Mouse (Mus musculus) lung, postnatal 4 days (tissue): ENCODE data around the gene Cys1.
"Not testable (repeated sequence)": the region's sequence is repeated elsewhere in the genome, so short reads cannot be mapped to it uniquely, and the experiment has no call there.

Experiments used
- DNase-seq, 2 experiments: peaks; one replicate each; pipeline ENCODE4 v3.0.0; 2021

Gene Cys1

GRCm38 (mm10) chr12:24645901-24646300 lies 35.7 kb downstream of the Cys1 start:
- no peak for DNase-seq

GRCm38 (mm10) chr12:24644125-24644571 lies 37.5 kb downstream of the Cys1 start:
- peak; percentile 62 to 70 for DNase-seq

- DNase-seq: peak; percentile 66 to 82
Measured at GRCm38 (mm10) chr12:24642370-24642802, 39.2 kb downstream of the Cys1 start.

- not testable (repeated sequence) for DNase-seq
Measured at GRCm38 (mm10) chr12:24638787-24639186, 42.8 kb downstream of the Cys1 start.

- DNase-seq: no peak
Measured at GRCm38 (mm10) chr12:24634648-24635047, 47.0 kb downstream of the Cys1 start.

GRCm38 (mm10) chr12:24634212-24634611 lies 47.4 kb downstream of the Cys1 start:
- no peak for DNase-seq

- peak; percentile 26 to 64 for DNase-seq
Measured at GRCm38 (mm10) chr12:24633753-24634191, 47.8 kb downstream of the Cys1 start.

- DNase-seq: no peak
Measured at GRCm38 (mm10) chr12:24632404-24632803, 49.2 kb downstream of the Cys1 start.

- peak; percentile 49 to 74 for DNase-seq
Measured at GRCm38 (mm10) chr12:24630220-24630619, 51.4 kb downstream of the Cys1 start.

GRCm38 (mm10) chr12:24627215-24627614 lies 54.4 kb downstream of the Cys1 start:
- DNase-seq: no peak

- DNase-seq: no peak
Measured at GRCm38 (mm10) chr12:24626401-24626800, 55.2 kb downstream of the Cys1 start.

GRCm38 (mm10) chr12:24623486-24624251 lies 57.9 kb downstream of the Cys1 start:
- no peak for DNase-seq

- DNase-seq: no peak
Measured at GRCm38 (mm10) chr12:24619436-24619835, 62.2 kb downstream of the Cys1 start.
